Mouse (Mus musculus) retina, embryonic 14.5 days (tissue): Measurements from ENCODE around the gene Rilpl1.
A peak's percentile ranks its signal among the peaks of the same experiment; 100 is the strongest.

ENCODE experiments used
- DNase-seq: peaks from one replicate; pipeline ENCODE4 v3.0.0-alpha.2; 2015; ENCODE audit warnings: low spot score

Rilpl1 gene

DNA sequence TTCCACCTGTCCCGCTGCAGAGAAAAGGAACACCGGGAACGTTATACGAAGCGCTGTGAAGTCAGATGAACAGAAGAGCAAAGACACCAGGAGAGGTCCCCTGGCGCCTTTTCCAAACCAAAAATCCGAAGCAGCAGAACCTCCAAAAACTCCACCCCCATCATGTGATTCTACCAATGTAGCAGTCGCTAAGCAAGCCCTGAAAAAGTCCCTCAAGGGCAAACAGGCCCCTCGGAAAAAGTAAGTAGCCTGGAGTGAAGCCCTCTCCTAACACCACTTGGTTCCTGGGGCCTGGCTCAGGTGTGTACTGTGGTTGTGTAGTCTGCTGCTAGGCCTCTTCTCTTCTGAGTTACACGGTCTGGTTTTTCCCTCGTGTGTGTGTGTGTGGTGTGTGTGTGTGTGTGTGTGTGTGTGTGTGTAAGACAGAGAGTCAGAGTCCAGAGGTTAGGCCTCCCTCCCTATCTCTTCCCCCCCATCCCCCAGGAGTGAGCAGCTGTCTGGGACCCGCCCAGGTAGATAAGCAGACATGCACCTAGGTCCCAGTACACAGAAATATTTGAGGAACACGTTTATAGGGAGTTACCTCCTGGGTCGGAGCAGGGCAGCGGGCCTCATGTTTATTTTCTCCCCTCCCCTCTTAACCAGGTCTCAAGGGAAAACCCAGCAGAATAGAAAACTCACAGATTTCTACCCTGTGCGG is 80.4 kb downstream of the Rilpl1 start:
- no peak for DNase-seq

DNA sequence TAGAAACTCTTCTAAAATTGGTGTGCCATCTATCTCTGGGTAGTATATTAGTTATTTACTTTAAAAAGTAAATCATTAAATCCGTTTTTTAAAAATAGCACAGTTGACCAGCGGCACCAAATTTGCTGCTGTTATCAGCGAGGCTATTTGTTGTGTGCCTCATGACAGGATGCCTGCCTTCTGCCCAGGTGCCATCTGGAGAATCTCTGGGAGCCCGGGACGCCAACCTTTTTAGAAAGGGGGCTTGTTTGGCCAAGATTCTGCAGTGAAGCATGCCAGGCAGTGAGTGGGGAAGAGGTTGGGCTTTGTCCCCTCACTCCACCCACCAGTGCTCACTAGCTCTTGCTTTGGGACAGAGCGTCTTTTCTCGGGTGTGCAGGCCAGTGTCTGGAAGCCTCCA is 81.1 kb downstream of the Rilpl1 start:
- no peak for DNase-seq

DNA sequence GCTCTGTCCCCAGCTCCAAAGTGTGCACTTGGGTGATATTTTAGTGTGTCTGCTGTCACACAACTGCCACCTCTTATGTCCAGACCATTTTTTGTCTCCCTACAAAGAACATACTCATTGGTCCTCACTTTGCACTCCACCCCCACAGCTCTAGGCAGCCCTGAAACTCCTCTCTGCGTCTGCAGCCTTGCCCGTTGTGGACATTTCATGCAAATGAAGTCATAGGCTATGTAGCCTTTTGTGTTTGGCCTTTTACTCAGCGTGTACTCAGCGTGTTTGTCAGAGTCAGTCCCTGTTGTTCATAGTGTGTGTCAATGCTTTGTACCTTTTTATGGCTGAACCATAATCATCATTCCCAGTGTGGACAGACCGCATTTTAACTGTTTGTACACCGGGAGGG is 81.7 kb downstream of the Rilpl1 start:
- DNase-seq = no peak

DNA sequence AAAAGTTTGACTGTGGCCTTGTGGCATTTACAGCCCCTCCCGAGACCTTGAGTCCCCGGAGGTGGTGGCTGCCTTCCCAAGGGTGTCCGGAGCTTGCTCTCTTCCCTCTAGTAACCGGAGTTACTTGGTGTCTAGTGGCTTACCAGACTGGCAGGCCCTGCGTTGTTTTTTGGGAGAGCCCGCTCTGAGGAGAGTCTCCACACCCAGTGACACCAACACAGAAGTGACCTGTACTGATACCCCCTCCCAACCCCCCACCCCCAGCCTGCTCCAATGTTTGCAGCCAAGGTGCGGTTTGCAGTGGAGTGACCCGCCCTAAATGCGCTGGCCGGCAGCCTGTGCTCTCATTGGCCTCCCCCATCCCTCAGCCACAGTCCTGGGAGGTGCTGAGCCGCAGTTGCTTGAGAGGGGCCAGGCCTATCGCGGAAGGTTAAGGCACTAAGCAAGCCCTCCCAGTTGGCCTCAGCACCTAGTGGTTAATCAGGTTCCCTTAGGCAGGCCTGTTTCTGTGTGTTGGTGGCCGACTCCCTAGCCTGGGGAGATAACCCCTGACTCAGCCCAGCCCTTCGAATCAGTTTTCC is 84.8 kb downstream of the Rilpl1 start:
- DNase-seq = peak; percentile 46

DNA sequence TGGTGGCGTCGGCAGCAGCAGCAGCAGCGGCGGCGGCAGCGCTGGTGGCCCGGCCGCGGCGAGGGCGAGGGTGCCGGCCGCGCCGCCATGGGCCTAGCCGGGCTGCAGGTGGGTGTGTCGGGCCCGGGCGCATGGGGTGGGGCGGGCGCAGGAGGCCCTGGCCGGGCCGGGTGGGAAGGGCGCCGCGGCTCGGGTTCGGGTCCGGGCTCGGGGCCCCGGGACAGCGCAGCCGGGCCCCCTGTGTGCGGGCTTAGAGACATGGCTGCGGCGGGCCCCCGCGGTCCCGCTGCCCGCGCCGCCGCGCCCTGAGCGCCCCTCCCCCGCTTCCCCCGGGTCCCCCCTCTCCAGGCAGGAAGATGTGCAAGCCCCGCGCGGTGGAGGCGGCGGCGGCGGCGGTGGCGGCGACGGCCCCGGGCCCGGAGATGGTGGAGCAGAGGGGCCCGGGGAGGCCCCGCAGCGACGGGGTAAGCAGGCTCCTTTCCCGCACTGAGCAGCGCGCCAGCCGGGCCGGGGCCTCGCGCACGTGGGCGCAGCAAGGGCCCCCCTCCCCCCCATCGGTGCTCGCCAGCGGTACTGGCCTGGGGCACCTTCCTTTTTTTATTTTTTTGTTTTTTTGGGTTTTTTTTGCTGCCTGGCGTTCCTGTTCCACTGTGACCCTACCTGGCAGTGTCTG is 85.4 kb downstream of the Rilpl1 start:
- DNase-seq = peak; percentile 21

DNA sequence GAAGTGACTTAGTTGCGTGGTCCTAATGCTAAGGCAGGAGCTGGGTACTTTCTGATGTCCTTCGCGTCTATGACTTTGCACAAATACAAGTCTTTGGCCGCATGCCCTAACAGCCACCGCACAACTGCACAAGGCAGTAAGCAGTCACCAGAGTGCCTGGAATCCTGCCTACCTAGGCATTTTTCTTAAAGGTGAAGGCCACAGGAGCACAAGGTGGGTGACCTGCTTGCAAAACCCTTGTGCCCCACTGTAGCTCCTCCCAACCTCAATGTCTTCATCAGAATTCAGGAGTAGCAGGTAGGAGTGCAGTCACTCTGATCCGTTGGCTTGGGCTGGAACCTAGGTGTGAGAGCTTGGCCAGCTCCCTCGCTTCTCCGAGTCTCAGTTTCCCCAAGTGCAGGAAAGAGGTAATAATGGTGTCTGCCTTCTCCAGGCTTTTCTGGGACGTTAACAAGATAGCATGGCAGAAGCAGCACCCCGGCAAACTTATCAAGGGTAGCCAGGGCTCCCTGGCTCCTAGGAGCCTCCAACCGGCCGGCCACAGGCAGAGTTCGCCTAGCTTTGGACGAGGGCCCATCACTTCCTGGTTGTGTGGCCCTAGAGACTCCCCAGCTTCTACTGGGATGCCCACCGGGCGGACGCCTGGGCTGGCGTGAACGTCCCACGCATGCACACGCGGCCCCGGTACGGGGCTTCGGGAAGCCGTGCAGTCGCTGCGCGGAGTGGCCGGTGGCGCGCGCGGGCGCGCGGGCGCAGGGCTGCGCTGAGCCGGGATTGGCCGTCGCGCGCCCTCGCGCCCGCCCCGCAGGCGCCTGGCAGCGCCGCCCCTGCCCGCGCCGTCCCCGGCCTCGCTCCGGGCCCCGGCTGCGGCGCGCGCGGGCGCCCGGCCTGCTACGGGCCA is 86.3 kb downstream of the Rilpl1 start:
- DNase-seq = peak; percentile 78

DNA sequence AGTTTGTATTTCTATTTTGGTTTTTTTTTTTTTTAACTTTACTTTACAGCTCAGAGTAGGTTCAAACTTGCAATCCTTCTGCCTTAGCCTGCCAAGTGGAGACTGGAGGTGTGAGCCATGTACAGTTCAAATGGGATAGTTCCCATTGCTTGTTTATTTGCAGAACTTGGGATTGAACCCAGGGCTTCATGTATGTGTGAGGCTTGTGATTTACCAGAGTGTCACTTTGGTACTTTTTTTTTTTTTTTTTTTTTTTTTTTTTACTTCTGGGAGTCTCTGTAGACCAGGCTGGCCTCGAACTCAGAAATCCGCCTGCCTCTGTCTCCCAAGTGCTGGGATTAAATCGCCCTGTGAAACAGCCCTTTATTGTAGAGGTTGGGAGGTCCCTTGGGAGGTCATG is 87.0 kb downstream of the Rilpl1 start:
- no peak for DNase-seq
